In genomic region chr1:154156177-154157062, GRCm38 (mm10) we compare ENCODE assay signal across 8 mouse cellular contexts. TPM values are rescaled to one million over a fixed set of nuclear protein-coding genes. Genes with fewer than 3 reads are reported as not detected.
A peak's percentile ranks its signal among the peaks of the same experiment; 100 is the strongest.
DNase-seq lines count a peak whose midpoint lies in the region; ATAC-seq and TF ChIP-seq lines count a peak whose summit lies in the region.
"Had no signal": no experiment of that assay in that cellular context is flagged by ENCODE, and none has a peak within 500 bp of the region (broad histone marks: within the 10 kb centered on the region; RNA-seq: fewer than 3 reads in every experiment).

No protein-coding gene starts in this region.

- H3K27ac ChIP-seq in liver, postnatal 0 days (ENCODE audit: low read depth): no peak overlapping the region
- no peak overlapping the region for H3K27ac ChIP-seq in liver, embryonic 12.5 days
- H3K27ac ChIP-seq in embryonic facial prominence, embryonic 15.5 days (replicated peaks): peak overlapping the region; percentile 87
- H3K27ac ChIP-seq in hindbrain, postnatal 0 days: peak overlapping the region; percentile 77; the same call in 1 of the 2 replicates
- peak overlapping the region; percentile 67 for H3K27ac ChIP-seq in midbrain, embryonic 10.5 days (replicated peaks)
- H3K27ac ChIP-seq: heart, embryonic 15.5 days had no signal

- WGBS in liver, postnatal 0 days (ENCODE audit: insufficient replicate concordance): 71% methylated on average over 14 of the region's 14 CpGs
- 62% methylated on average over 14 of the region's 14 CpGs for WGBS in liver, embryonic 12.5 days (ENCODE audit: insufficient replicate concordance)
- WGBS in embryonic facial prominence, embryonic 15.5 days: 22% methylated on average over 14 of the region's 14 CpGs
- 27% methylated on average over 14 of the region's 14 CpGs for WGBS in hindbrain, postnatal 0 days
- 70% methylated on average over 14 of the region's 14 CpGs for WGBS in midbrain, embryonic 10.5 days

- H3K4me1 ChIP-seq in liver, postnatal 0 days (ENCODE audit: insufficient read depth): 0 out of 2 replicates have a peak, but pooled peaks cover 2% of the 10 kb centered on the region
- H3K4me1 ChIP-seq in liver, embryonic 12.5 days: no peaks in the 10 kb centered on the region
- peaks cover 18% of the 10 kb centered on the region for H3K4me1 ChIP-seq in embryonic facial prominence, embryonic 15.5 days
- no peaks in the 10 kb centered on the region; the same call in 1 of the 2 replicates for H3K4me1 ChIP-seq in hindbrain, postnatal 0 days (ENCODE audit: insufficient read depth, low read length)
- peaks cover 13% of the 10 kb centered on the region for H3K4me1 ChIP-seq in midbrain, embryonic 10.5 days

- H3K9me3 ChIP-seq in liver, postnatal 0 days (ENCODE audit: low read length): no peaks in the 10 kb centered on the region
- H3K9me3 ChIP-seq in liver, embryonic 12.5 days (replicated peaks): no peaks in the 10 kb centered on the region
- no peaks in the 10 kb centered on the region for H3K9me3 ChIP-seq in embryonic facial prominence, embryonic 15.5 days (replicated peaks)
- H3K9me3 ChIP-seq in hindbrain, postnatal 0 days (ENCODE audit: low read length): no peaks in the 10 kb centered on the region
- no peaks in the 10 kb centered on the region for H3K9me3 ChIP-seq in midbrain, embryonic 10.5 days (replicated peaks)
- H3K9me3 ChIP-seq: heart, embryonic 15.5 days had no signal

- H3K36me3 ChIP-seq in liver, postnatal 0 days (replicated peaks; ENCODE audit: insufficient read depth, low read length): no peaks in the 10 kb centered on the region
- no peaks in the 10 kb centered on the region for H3K36me3 ChIP-seq in liver, embryonic 12.5 days
- no peaks in the 10 kb centered on the region for H3K36me3 ChIP-seq in embryonic facial prominence, embryonic 15.5 days
- no peaks in the 10 kb centered on the region for H3K36me3 ChIP-seq in hindbrain, postnatal 0 days (ENCODE audit: insufficient read depth, low read length)
- H3K36me3 ChIP-seq in midbrain, embryonic 10.5 days: no peaks in the 10 kb centered on the region
- H3K36me3 ChIP-seq: heart, embryonic 15.5 days had no signal

- no peak overlapping the region for H3K4me2 ChIP-seq in liver, postnatal 0 days (ENCODE audit: low read depth, low read length)
- no peak overlapping the region for H3K4me2 ChIP-seq in liver, embryonic 12.5 days
- H3K4me2 ChIP-seq in embryonic facial prominence, embryonic 15.5 days (replicated peaks): peak overlapping the region; percentile 25; the same call in 1 of the 2 replicates
- no peak overlapping the region for H3K4me2 ChIP-seq in hindbrain, postnatal 0 days (ENCODE audit: low read depth, low read length)
- H3K4me2 ChIP-seq: heart, embryonic 15.5 days had no signal

- no peak overlapping the region for H3K4me3 ChIP-seq in liver, postnatal 0 days (ENCODE audit: low read depth, low read length)
- no peak overlapping the region for H3K4me3 ChIP-seq in liver, embryonic 12.5 days
- no peak overlapping the region for H3K4me3 ChIP-seq in embryonic facial prominence, embryonic 15.5 days (replicated peaks)
- no peak overlapping the region for H3K4me3 ChIP-seq in hindbrain, postnatal 0 days (ENCODE audit: low read length)
- no peak overlapping the region for H3K4me3 ChIP-seq in midbrain, embryonic 10.5 days
- H3K4me3 ChIP-seq: heart, embryonic 15.5 days had no signal

- DNase-seq in liver, postnatal 0 days: no peak
- peak; percentile 68 for DNase-seq in hindbrain, postnatal 0 days (ENCODE audit: low spot score)
- peak; percentile 17 for DNase-seq in midbrain, embryonic 10.5 days (ENCODE audit: low spot score)
- no peak for DNase-seq in thymus, postnatal 25 days
- no peak for DNase-seq in spleen, postnatal 14 days (ENCODE audit: low spot score in 2 of 2)

- no peak for TF ChIP-seq EP300 in liver, postnatal 0 days (IDR thresholded peaks at IDR 0.05; ENCODE audit: low read depth)

- H3K9ac ChIP-seq in liver, postnatal 0 days (replicated peaks): no peak overlapping the region
- H3K9ac ChIP-seq in liver, embryonic 12.5 days: no peak overlapping the region
- no peak overlapping the region for H3K9ac ChIP-seq in embryonic facial prominence, embryonic 15.5 days
- no peak overlapping the region for H3K9ac ChIP-seq in hindbrain, postnatal 0 days (replicated peaks; ENCODE audit: low read length)
- H3K9ac ChIP-seq: heart, embryonic 15.5 days had no signal

- H3K27me3 ChIP-seq in liver, postnatal 0 days (ENCODE audit: insufficient read depth, low read length): no peaks in the 10 kb centered on the region
- H3K27me3 ChIP-seq in liver, embryonic 12.5 days (replicated peaks): no peaks in the 10 kb centered on the region; the same call in 1 of the 2 replicates
- no peaks in the 10 kb centered on the region for H3K27me3 ChIP-seq in embryonic facial prominence, embryonic 15.5 days
- H3K27me3 ChIP-seq in hindbrain, postnatal 0 days (ENCODE audit: insufficient read depth, low read length): no peaks in the 10 kb centered on the region
- H3K27me3 ChIP-seq in midbrain, embryonic 10.5 days (ENCODE audit: low read depth, poor library complexity, severe bottlenecking): no peaks in the 10 kb centered on the region
- H3K27me3 ChIP-seq: heart, embryonic 15.5 days had no signal

- ATAC-seq in liver, postnatal 0 days: peak; percentile 50
- no peak for ATAC-seq in liver, embryonic 12.5 days
- ATAC-seq in embryonic facial prominence, embryonic 15.5 days (ENCODE audit: insufficient number of reproducible peaks, low FRiP score, low TSS enrichment, low read depth): peak; percentile 86
- peak; percentile 98 for ATAC-seq in hindbrain, postnatal 0 days

- TF ChIP-seq CTCF in liver, postnatal 0 days (IDR thresholded peaks at IDR 0.05; ENCODE audit: low read depth): no peak
- no peak for TF ChIP-seq CTCF in hindbrain, postnatal 0 days (IDR thresholded peaks at IDR 0.05; ENCODE audit: low read depth)

RNA-seq across cellular contexts. Expression of gene Zfp648, which starts 44.6 kb away (rescaled TPM):
- polyA plus RNA-seq in liver, postnatal 0 days (2015; fragmentation: Nextera tagmentation; extraction: Ambion mirVana): not detected in 2 replicates
- 0.08 TPM in 2 replicates for polyA plus RNA-seq in liver, embryonic 12.5 days (2016; fragmentation: Nextera tagmentation; extraction: Ambion mirVana)
- 0.42 and 0.52 TPM in 2 replicates for polyA plus RNA-seq in embryonic facial prominence, embryonic 15.5 days (2015; fragmentation: Nextera tagmentation; extraction: Ambion mirVana)
- 1.4 and 2.0 TPM in 2 replicates for total RNA-seq in hindbrain, postnatal 0 days (2014; rRNA removed)
- 0.88 and 1.2 TPM in 2 replicates for polyA plus RNA-seq in hindbrain, postnatal 0 days (2015; fragmentation: Nextera tagmentation; extraction: Ambion mirVana)
- polyA plus RNA-seq in midbrain, embryonic 10.5 days (2016; fragmentation: Nextera tagmentation; extraction: Ambion mirVana): not detected in 2 replicates

Comparison
In these comparisons a context has a peak if more than half of its experiments do, and no peak if none do; other contexts are left out.
1. DNase-seq: peak in hindbrain, postnatal 0 days (single experiment) and midbrain, embryonic 10.5 days (single experiment); none in liver, postnatal 0 days (single experiment), thymus, postnatal 25 days (single experiment) and spleen, postnatal 14 days (0 of 2).
2. H3K27ac ChIP-seq: peak in embryonic facial prominence, embryonic 15.5 days (single experiment), hindbrain, postnatal 0 days (single experiment) and midbrain, embryonic 10.5 days (single experiment); none in liver, postnatal 0 days (single experiment) and liver, embryonic 12.5 days (single experiment).